Mouse (Mus musculus) macrophage (primary cell): ENCODE measurements at regions not wholly inside any gene's neighbourhood (a gene's known extent, or its start where the extent isn't known, plus 50 kb on each side); places are given as distances from the start of the nearest gene placed in this dataset.

ENCODE experiments used
- H3K27ac ChIP-seq: fragments of 350-480 bp; formaldehyde crosslinking; 2 replicates; pipeline ENCODE4 v1.9.0; 2021
- H3K36me3 ChIP-seq: fragments of 350-480 bp; formaldehyde crosslinking; 2 replicates; pipeline ENCODE4 v1.9.0; 2021; ENCODE audit errors: inconsistent target
- H3K4me3 ChIP-seq: fragments of 350-480 bp; formaldehyde crosslinking; 2 replicates; pipeline ENCODE4 v1.9.0; 2021; ENCODE audit errors: inconsistent target
- H3K79me2 ChIP-seq: fragments of 350-480 bp; formaldehyde crosslinking; 2 replicates; pipeline ENCODE4 v1.9.0; 2021; ENCODE audit errors: inconsistent target
- whole genome bisulfite sequencing: methylation state at CpG from one replicate; pipeline ENCODE4 v1.1.7; 2026; ENCODE audit warnings: inconsistent platforms; ENCODE audit not compliant: missing documents; 5-methylcytosine and 5-hydroxymethylcytosine counted together

- WGBS, result 94% methylated on average over 2 of the region's 2 CpGs
- Histone ChIP-seq H3K4me3 (no peak overlapping the region), H3K36me3 (no peaks in the 10 kb centered on the region), H3K27ac (no peak overlapping the region), H3K79me2 (no peaks in the 10 kb centered on the region)
These were observed 237.7 kb upstream of the Usp25 start for GRCm38 (mm10) chr16:76775790-76776189.

GRCm38 (mm10) chr16:76774032-76774431, 239.5 kb upstream of the Usp25 start:
- no peaks in the 10 kb centered on the region for H3K79me2 ChIP-seq
- H3K4me3 ChIP-seq, result no peak overlapping the region

DNA sequence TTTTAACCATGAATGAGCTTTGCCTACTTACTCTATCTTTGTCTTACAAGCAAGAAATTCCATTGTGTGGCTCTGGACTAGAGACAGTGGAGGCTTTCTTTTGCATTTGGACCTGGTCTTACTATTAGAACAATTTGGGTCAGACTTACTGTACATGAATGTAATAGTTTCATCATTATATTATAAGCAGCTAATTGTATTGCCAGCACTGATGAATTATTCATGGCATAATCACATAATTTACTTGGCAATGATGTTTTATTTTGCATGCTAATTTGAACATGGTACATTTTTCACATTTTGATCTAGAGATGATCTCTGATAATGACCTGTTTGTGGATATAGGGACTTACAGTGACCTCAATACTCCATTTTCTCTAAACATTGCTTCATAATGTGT, 240.0 kb upstream of the Usp25 start:
- H3K27ac ChIP-seq, result no peak overlapping the region

More at GRCm38 (mm10) chr16:76774032-76774431, 239.5 kb upstream of the Usp25 start:
- Histone ChIP-seq H3K27ac (no peak overlapping the region), H3K36me3 (no peaks in the 10 kb centered on the region)
- 95% methylated on average over 8 of the region's 8 CpGs for WGBS

GRCm38 (mm10) chr16:76768607-76769006, 244.9 kb upstream of the Usp25 start:
- Histone ChIP-seq H3K4me3 (no peak overlapping the region), H3K36me3 (no peaks in the 10 kb centered on the region), H3K27ac (no peak overlapping the region), H3K79me2 (no peaks in the 10 kb centered on the region)
- WGBS, result 66% methylated on average over 9 of the region's 9 CpGs

More for the DNA sequence above, 240.0 kb upstream of the Usp25 start:
- Histone ChIP-seq H3K36me3 (no peaks in the 10 kb centered on the region), H3K79me2 (no peaks in the 10 kb centered on the region), H3K4me3 (no peak overlapping the region)

DNA sequence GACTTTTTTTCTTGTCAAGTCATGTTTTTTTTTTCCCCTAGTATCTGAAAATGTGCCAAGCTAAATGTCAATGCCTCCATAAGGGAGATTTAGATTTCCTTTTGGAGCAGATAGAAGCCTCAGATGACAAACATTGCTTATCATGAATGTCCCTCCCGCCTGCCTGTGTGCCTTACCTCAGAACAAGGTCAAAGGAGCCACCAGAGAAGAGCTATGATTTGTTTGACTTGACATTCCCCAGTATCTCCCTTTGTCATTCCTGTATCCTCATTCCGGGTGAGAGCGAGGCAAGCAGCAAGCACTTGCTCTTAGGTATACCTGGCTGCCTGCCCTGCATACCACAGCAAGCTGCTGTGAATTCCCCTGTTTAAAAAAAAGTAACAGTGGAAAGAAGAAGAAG, 246.9 kb upstream of the Usp25 start:
- Histone ChIP-seq H3K27ac (no peak overlapping the region), H3K4me3 (no peak overlapping the region), H3K36me3 (no peaks in the 10 kb centered on the region), H3K79me2 (no peaks in the 10 kb centered on the region)
- WGBS, result 98% methylated on average over 3 of the region's 3 CpGs

GRCm38 (mm10) chr16:76765536-76765935, 248.0 kb upstream of the Usp25 start:
- H3K79me2 ChIP-seq, result no peaks in the 10 kb centered on the region
- no peaks in the 10 kb centered on the region for H3K36me3 ChIP-seq
- WGBS, result 54% methylated on average over 7 of the region's 7 CpGs
- H3K4me3 ChIP-seq, result no peak overlapping the region
- H3K27ac ChIP-seq, result no peak overlapping the region

DNA sequence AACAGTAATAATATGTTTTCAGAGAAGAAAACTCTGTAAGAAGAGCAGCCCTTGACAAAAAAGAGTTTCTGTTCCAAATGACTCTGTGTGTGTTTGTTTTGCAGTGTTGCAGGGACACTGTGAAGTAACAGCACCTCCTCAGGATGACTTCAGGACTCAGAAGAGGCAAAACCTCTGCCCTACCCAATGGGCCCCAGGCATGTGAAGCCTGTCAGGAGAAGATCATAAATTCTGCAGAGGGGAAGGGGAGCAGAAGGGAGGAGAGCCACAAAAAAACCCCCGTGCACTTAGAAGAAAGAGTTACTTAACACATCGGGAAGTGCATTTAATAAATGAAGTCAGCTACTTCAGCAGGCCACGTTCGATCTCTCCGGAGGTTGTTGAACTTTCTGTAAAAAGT, 248.5 kb upstream of the Usp25 start:
- no peak overlapping the region for H3K4me3 ChIP-seq
- WGBS, result 21% methylated on average over 5 of the region's 5 CpGs
- H3K79me2 ChIP-seq, result no peaks in the 10 kb centered on the region
- H3K36me3 ChIP-seq, result no peaks in the 10 kb centered on the region
- H3K27ac ChIP-seq, result no peak overlapping the region

DNA sequence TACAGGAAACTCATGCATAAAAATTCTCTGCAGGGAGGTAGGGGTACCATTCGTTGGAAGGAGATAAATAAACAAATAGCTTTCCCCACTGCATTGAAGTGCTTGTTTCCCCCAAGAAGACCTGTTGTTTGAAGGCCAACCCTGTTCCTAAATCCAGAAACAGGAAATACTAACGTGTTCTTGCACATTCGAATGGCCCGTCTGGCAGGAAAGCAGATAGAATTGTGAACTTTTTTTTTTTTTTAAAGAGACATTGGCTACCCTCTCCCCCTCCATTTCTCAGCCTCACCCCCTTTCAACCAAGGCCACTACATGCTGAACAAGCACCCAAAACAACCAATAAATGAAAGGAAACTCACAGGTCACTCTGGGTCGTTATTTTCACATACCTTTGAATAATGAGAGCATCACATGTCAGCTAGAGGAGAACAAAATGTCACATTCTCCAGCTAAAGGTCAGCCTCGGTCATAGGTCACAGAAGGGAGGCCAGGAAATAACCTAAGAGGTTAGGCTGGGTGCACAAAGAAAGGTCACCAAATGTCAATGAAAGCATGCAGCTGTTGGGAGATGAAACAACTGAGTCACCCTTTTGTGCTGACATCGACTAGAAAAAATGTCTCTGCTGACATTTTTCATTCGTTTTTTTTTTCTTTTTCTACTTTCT, 250.8 kb upstream of the Usp25 start:
- 26% methylated on average over 8 of the region's 8 CpGs for WGBS
- Histone ChIP-seq H3K4me3 (no peak overlapping the region), H3K79me2 (no peaks in the 10 kb centered on the region), H3K36me3 (no peaks in the 10 kb centered on the region), H3K27ac (no peak overlapping the region)

DNA sequence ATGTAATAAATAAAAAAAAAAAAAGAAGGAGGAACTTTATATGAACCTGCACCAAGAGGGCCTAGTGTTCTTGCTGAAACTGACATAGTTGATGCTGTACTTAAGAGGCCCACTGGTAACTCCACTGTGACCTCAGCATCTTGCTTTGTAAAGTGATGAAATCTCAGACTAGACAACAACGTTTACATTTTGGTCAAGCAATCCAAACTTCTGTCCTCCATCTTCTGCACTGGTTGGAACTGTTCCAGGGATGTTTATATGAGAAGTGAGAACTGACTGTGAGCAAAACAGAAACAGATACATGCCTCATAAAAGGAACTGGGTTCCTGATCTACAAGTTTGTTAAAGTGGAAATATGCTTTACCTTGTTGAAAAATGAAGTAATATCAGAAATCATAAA, 251.7 kb upstream of the Usp25 start:
- WGBS, result 42% methylated on average over 1 of the region's 1 CpGs
- Histone ChIP-seq H3K4me3 (no peak overlapping the region), H3K36me3 (no peaks in the 10 kb centered on the region), H3K79me2 (no peaks in the 10 kb centered on the region), H3K27ac (no peak overlapping the region)

- no peak overlapping the region for H3K27ac ChIP-seq
- no peaks in the 10 kb centered on the region for H3K79me2 ChIP-seq
- H3K4me3 ChIP-seq, result no peak overlapping the region
- 100% methylated on average over 1 of the region's 1 CpGs for WGBS
- H3K36me3 ChIP-seq, result no peaks in the 10 kb centered on the region
These were observed 252.5 kb upstream of the Usp25 start for GRCm38 (mm10) chr16:76761004-76761403.

- no peaks in the 10 kb centered on the region for H3K36me3 ChIP-seq
- 94% methylated on average over 3 of the region's 3 CpGs for WGBS
- H3K4me3 ChIP-seq, result no peak overlapping the region
- no peak overlapping the region for H3K27ac ChIP-seq
- H3K79me2 ChIP-seq, result no peaks in the 10 kb centered on the region
These were observed 258.6 kb upstream of the Usp25 start for GRCm38 (mm10) chr16:76754871-76755270.

DNA sequence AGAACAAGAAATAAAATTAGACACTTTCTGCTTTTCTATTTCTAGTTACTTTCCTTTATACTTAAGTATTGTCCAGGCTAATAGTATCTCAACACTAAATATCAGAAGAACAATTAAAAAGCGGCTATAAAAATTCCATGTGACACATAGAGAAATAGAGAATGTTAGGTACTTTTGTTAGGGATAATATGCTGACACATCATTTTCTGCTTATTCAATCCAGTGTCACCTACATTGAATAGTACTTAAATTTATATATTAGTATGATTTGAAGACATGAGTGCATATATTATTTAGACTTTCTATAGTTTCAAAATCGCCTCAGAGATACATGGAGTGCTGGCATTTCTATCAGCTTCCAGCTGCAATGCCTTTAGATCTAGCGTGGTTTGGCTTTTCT, 267.1 kb upstream of the Usp25 start:
- H3K36me3 ChIP-seq, result no peaks in the 10 kb centered on the region
- no peak overlapping the region for H3K4me3 ChIP-seq
- H3K27ac ChIP-seq, result no peak overlapping the region
- H3K79me2 ChIP-seq, result no peaks in the 10 kb centered on the region
- WGBS, result 95% methylated on average over 3 of the region's 3 CpGs

- Histone ChIP-seq H3K4me3 (no peak overlapping the region), H3K27ac (no peak overlapping the region), H3K79me2 (no peaks in the 10 kb centered on the region), H3K36me3 (no peaks in the 10 kb centered on the region)
- WGBS, result 94% methylated on average over 3 of the region's 3 CpGs
These were observed 272.4 kb upstream of the Usp25 start for GRCm38 (mm10) chr16:76741141-76741540.

GRCm38 (mm10) chr16:76725991-76726390, 287.5 kb upstream of the Usp25 start:
- no peaks in the 10 kb centered on the region for H3K36me3 ChIP-seq
- no peak overlapping the region for H3K27ac ChIP-seq
- 82% methylated on average over 4 of the region's 4 CpGs for WGBS
- H3K4me3 ChIP-seq, result no peak overlapping the region
- H3K79me2 ChIP-seq, result no peaks in the 10 kb centered on the region

- 87% methylated on average over 8 of the region's 8 CpGs for WGBS
- H3K27ac ChIP-seq, result no peak overlapping the region
These were observed 288.2 kb upstream of the Usp25 start for GRCm38 (mm10) chr16:76725271-76725670.

DNA sequence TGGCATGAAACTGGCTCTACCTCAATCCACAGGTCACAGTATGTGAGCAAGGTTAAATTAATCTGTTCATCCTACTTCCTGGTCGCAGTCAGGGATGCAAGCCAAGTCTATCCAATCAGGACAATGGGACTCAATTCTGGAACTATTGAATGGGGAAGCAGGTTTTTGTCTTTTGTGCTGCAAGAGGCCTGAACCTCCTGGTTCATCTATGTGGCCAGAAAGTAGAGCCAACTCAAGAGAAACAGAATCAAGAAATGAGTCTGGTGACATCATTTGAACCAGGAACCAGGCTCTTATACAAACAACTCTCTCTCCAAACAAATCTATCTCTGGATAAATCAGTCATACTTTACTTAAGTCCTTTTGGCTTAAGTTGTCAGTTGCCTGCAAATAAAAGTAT, 294.7 kb upstream of the Usp25 start:
- Histone ChIP-seq H3K79me2 (no peaks in the 10 kb centered on the region), H3K27ac (no peak overlapping the region), H3K36me3 (no peaks in the 10 kb centered on the region), H3K4me3 (no peak overlapping the region)
- 93% methylated on average over 1 of the region's 1 CpGs for WGBS

More at GRCm38 (mm10) chr16:76725271-76725670, 288.2 kb upstream of the Usp25 start:
- H3K79me2 ChIP-seq, result no peaks in the 10 kb centered on the region
- H3K36me3 ChIP-seq, result no peaks in the 10 kb centered on the region
- no peak overlapping the region for H3K4me3 ChIP-seq
